Mouse (Mus musculus): Measurements from ENCODE around the gene Nfia.

The Nfia gene

GRCm38 (mm10) chr4:98136072-98136471 is 363.5 kb downstream of the Nfia start:
- DNase-seq (ENCODE audit: low spot score in 2 of 2): no peak

GRCm38 (mm10) chr4:98142879-98143436 is 370.4 kb downstream of the Nfia start:
- no peak for DNase-seq (ENCODE audit: low spot score in 2 of 2)

GRCm38 (mm10) chr4:98150576-98150975 is 378.0 kb downstream of the Nfia start:
- DNase-seq (ENCODE audit: low spot score in 2 of 2): no peak

GRCm38 (mm10) chr4:98157921-98158320 is 385.4 kb downstream of the Nfia start:
- DNase-seq (ENCODE audit: low spot score in 2 of 2): no peak

- no peak for DNase-seq (ENCODE audit: low spot score in 2 of 2)
These were observed 393.8 kb downstream of the Nfia start for GRCm38 (mm10) chr4:98166379-98166778.

Measured in frontal cortex, postnatal 36 days (tissue).